Mouse (Mus musculus) megakaryocyte-erythroid progenitor cell, adult 5-6 weeks (primary cell): ENCODE measurements around the gene Galnt18. TPM values are rescaled to one million over a fixed set of nuclear protein-coding genes. Genes with fewer than 3 reads are reported as not detected.

Experiments used
- ATAC-seq: replicated peaks from 2 replicates; pipeline ENCODE4 v1.8.0; 2016; ENCODE audit warnings: mild to moderate bottlenecking, inconsistent platforms; ENCODE audit not compliant: severe bottlenecking, poor library complexity, low FRiP score, low TSS enrichment
- total RNA-seq, 2 experiments: library from RNA; stranded (forward) in 1 of 2; stranded (reverse) in 1 of 2; fragments of 200-1000, 215-1000 nt in 1 of 2; fragments of >200 nt in 1 of 2; fragmentation: Nextera tagmentation in 1 of 2; gene quantifications; 2 replicates each; pipeline ENCODE4 v1.2.3; 2014 to 2017

The Galnt18 gene
- total RNA-seq, 2 experiments from 2014 or later, result not detected

DNA sequence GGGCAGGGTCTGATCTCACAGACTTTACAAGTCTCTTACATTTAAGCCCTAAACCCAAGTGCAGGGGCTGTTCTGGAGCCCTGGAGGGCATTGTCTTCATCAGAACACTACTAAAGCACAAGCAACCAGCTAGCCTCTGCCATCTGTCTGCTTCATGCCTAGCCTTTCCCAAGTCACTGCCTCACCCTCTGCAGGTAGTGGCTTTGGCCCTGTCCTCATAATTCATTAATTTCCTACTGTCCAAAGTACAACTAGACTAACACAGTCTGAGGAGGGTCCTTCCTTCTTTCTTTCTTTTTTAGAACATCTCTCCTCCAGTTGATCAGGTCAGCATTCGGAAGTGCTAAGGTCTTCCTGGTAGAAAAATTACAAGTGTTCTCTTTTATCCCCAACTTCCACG is 2.6 kb downstream of the Galnt18 start:
- ATAC-seq, result no peak

GRCm38 (mm10) chr7:111776160-111776559 is 3.6 kb downstream of the Galnt18 start:
- ATAC-seq, result no peak

- ATAC-seq, result no peak
Measured at GRCm38 (mm10) chr7:111772398-111772797, 7.4 kb downstream of the Galnt18 start.

DNA sequence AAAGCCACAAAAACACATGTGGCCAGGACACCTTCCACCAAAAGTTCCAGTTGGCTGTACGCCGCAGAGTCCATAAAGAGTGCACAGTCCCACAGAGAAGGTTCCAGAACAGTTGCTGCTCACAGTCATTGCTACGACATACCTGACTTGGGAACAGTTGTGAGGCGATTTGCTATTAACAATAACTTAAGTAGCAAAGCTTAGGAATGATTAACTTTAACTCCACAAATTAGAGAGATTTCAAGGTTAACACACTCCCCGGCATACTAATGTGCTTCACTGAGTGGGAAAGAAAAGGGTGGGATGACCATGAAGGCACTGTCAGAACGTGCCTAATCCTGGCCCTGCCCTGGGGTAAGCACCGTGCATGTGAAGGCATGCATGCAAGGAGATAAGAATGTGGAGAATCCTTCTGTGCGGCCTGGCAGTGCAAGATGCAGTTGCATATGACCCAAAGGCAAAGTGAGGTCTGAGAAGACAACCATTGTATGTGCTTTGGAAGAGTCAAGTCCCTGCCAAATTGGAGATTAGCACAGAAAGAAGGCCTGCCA is 8.5 kb downstream of the Galnt18 start:
- no peak for ATAC-seq

GRCm38 (mm10) chr7:111770585-111770984 is 9.2 kb downstream of the Galnt18 start:
- ATAC-seq, result no peak

GRCm38 (mm10) chr7:111766145-111766767 is 13.5 kb downstream of the Galnt18 start:
- ATAC-seq, result no peak

DNA sequence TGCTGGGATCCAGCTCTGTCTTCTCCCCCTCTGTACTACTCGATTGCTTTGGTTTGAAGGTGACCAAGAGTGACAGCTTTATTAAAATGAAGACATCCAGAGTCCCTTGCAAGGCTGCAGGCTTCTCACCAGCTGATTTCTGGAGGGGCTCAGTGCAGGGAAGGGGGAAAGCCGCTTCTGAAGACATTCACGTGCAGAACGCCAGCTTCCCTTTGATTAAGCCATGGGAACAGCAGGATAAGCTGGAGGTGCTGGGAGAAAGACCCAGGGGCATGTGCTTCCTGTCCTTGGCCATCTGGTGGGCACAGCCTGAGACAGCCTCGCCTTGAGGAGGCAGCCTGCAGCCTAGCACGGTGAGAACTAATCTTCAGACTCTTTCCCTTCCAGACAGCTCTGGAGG is 17.0 kb downstream of the Galnt18 start:
- no peak for ATAC-seq

- ATAC-seq, result no peak
Measured at GRCm38 (mm10) chr7:111748571-111749071, 31.2 kb downstream of the Galnt18 start.

GRCm38 (mm10) chr7:111744770-111745169 is 35.0 kb downstream of the Galnt18 start:
- ATAC-seq, result no peak

DNA sequence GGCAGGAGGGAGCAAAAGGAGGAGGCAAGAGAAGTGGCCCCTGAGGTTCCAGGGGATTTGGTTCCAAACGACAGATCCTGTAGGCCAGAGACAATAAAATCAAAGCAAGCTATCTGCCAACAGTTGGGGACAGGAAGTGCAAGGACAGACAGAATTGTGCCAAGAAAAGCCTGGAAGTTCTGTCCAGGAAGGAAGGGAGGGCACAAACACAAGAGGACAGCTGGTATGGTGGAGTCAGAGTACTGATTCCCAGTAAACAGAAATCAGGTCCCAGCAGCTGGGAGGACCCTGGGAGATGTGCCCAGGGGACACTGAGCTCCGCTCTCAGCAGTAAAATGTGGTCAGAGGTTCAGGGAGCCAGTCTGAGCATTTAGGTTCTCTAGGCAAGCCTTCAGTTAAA is 38.2 kb downstream of the Galnt18 start:
- no peak for ATAC-seq

DNA sequence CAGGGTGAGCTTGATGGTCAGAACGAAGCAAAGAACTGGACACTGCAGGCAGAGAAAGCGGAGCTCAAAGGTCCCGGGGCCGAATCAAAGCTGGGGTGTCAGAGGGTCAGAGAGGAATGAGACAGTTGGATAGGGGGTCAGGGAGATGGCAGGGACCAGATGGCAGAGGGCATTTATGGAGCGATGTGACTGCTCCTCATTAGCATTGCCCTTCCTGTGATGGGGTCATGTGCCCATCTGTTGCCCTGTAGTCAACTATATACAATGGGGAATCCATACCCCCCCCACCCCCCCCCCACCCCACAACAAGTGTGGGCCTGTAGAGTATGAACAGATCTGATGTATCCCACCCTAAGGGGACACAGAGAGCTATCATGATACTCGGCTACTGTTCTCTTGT is 39.7 kb downstream of the Galnt18 start:
- no peak for ATAC-seq

GRCm38 (mm10) chr7:111739371-111739765 is 40.4 kb downstream of the Galnt18 start:
- ATAC-seq, result no peak

DNA sequence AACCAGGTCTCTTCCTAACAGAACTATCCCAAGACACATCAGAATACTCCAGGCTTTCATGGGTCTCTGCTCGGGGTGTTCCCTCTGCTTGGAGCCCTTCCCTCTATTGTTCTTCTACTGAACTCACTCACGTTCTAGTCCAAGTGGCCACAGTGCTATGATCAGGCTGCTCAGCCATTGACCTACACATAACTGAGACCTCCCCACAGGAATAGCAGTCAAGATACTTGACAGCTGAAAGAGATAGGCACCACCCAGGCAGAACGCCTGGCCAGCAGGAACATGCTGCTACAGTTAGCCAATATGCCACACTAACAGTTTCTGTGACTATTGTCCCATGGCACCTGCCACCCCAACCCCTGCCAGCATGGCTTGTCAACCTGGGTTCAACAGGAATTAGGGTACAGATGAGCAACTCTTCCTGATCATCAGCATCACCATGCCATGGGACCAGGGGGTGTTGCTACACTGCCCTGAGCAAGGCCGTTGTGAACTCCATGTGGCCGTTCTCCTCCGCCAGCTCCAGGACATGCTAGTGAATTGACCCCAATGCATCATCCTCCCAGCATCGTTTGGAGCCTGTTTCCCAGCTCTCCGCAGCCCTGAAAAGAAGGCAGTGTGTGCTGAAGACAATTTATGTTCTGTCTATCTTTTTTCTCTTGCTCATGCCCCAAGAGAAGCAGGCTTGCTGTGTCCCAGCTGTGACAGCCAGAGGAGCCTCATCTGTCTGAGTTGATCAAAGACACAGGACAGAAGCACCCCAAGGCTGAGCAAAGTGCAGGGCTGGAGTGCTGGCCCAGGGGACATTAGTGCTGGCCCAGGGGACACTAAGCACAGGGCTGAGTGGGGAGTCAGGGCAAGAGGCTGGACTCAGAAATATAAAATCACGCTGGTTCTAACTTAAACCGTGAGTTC is 41.1 kb downstream of the Galnt18 start:
- no peak for ATAC-seq

- no peak for ATAC-seq
Measured at GRCm38 (mm10) chr7:111737426-111737825, 42.4 kb downstream of the Galnt18 start.

DNA sequence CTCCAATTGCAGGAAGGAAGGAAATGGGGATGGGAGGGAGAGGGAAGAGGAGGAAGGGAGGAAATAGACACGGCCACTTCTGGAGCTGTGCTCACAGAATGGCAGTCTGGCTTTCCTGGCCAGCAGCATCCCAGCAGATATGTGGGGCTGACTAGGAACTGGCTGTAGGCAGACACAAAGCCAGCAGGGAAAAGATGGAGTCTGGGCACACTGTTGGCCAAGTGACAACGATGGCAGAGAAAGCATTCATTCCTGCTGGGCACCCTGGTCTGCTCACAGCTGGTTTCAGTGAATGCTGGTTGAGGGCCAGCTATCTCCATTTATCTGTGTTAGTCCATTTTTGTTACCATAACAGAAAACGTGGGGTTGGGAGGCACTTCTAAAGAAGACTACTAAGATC is 43.4 kb downstream of the Galnt18 start:
- ATAC-seq, result no peak

- no peak for ATAC-seq
Measured at GRCm38 (mm10) chr7:111730346-111731269, 49.2 kb downstream of the Galnt18 start.

GRCm38 (mm10) chr7:111726928-111727327 is 52.8 kb downstream of the Galnt18 start:
- ATAC-seq, result no peak

DNA sequence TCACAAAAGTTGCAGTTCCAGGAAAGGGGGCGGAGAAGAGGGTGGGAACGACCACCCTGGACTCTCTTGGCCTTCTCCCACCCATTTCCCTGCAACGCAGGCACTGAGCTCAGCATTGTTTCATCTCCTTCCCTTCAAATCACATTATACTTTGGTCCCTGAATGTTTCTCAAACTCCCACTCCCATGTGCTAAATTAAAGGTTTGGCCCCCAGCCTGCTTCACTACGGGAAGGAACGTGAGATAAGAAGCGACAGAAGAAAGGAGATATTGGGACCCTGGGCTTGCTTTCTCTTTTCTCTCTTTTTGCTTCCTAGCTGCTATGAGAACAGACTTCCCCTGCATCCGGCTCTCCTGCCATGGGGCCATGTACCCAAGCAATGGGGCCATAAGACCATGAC is 55.0 kb downstream of the Galnt18 start:
- ATAC-seq, result no peak

DNA sequence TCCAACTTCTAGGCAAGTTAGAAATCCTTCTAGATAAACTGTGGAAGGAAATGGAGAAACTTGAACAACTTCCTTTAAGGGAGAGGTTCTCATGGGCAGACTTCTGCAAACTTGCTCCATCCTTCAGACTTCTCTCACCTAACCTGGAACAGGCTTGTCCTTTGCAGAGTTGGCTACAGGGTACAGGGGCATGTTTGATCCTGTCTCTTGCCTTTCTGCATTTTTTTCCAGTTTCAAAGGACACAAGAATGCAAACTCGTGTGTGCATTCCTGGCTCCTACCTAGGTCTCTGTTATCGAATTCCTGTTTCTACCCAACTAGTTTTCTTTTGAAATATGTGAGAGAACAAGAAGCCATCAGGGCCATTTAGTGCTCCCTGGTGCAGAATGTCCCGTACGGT is 55.8 kb downstream of the Galnt18 start:
- ATAC-seq, result no peak
